Mouse (Mus musculus): Measurements from ENCODE around the gene Tbc1d4. TPM values are rescaled to one million over a fixed set of nuclear protein-coding genes. Genes with fewer than 3 reads are reported as not detected.
A peak's percentile ranks its signal among the peaks of the same experiment; 100 is the strongest.

Tbc1d4 gene
- total and polyA plus RNA-seq, 3 experiments = 20.6 to 72.9 (median 71.0) TPM

DNA sequence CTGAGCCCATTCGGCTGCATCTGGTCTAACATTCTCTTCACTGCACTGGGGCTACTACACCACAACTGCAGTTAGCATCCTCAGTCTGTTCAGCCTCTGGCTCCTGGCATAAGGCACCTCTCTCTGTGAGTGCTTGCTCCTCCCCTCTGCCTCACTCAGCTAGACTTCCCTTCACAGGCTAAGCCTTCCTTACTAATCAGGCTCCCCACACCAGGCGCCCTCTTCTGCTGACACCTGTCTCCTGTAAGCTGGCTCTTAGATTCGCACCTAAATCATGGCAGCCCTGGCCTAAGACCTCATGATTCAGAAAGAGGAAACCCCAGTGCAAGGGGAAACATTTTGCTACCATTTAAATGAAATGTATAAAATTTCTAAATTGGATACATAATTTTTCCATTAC lies 122.4 kb downstream of the Tbc1d4 start:
- no peaks in the 10 kb centered on the region for H3K27me3 ChIP-seq (replicated peaks)
- dilution Hi-C loops (cut with MboI; ENCODE audit: extremely low pct_ligation_motif_present, extremely low pct_unique_long_range_greater_than_20kb, low sequenced_read_pairs) (no loop called here), in situ Hi-C loops (cut with MboI; ENCODE audit: low pct_ligation_motif_present, low pct_unique_long_range_greater_than_20kb, low sequenced_read_pairs) (no loop called here)
- TF ChIP-seq CTCF (conservative IDR thresholded peaks at IDR 0.05 in 1 of 2, IDR thresholded peaks at IDR 0.05 in 1 of 2; ENCODE audit: low read depth in 2 of 2, low read length in 2 of 2) = 0 out of 4 replicates have a peak, but pooled peaks of 1 of the 2 experiments have one; percentile 4
- no peak for TF ChIP-seq MXI1 (IDR thresholded peaks at IDR 0.05; ENCODE audit: low read depth, low read length)
- H3K9ac ChIP-seq (ENCODE audit: insufficient read depth, low read depth) = no peak overlapping the region
- no peak overlapping the region for H3K27ac ChIP-seq (ENCODE audit: insufficient read depth, low read depth)
- H3K79me2 ChIP-seq (replicated peaks; ENCODE audit: control insufficient read depth, extremely low read depth, insufficient read depth, poor library complexity, severe bottlenecking) = no peaks in the 10 kb centered on the region
- H3K4me1 ChIP-seq (ENCODE audit: control insufficient read depth in 1 of 2, insufficient read depth in 2 of 2) = peaks cover 14 to 82% of the 10 kb centered on the region in 2 experiments
- H3K4me3 ChIP-seq (replicated peaks in 1 of 3; ENCODE audit: low read depth in 2 of 3, low read length in 2 of 3, poor library complexity in 1 of 3) = no peak overlapping the region
- no peaks in the 10 kb centered on the region for H3K9me3 ChIP-seq (replicated peaks; ENCODE audit: low read length)
- peaks cover 0 to 78% of the 10 kb centered on the region in 2 experiments for H3K36me3 ChIP-seq (replicated peaks in 1 of 2; ENCODE audit: control insufficient read depth in 1 of 2, insufficient read depth in 1 of 2, low read length in 1 of 2)
- DNase-seq (ENCODE audit: extremely low read depth) = no peak
- H3K4me2 ChIP-seq (ENCODE audit: insufficient read depth, low read depth, poor library complexity, severe bottlenecking) = no peak overlapping the region

DNA sequence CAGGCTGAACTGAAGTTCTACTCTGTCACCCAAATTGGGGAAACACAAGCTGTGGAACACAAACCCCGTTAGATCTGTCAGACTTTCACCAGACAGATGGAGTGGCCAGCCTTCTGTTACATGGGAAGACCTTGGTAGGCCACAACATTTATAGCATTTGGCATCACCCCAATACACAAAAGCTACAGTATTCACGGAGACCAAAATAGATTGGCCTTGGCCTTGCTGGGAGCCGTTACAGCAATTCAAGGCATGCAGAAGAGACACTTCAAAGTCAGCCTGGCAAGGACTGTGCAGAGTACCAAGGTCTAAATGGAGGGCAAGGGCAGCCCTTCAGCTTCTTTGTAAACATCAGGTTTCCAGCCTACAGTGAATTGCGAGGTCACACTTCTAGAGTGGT lies 125.8 kb downstream of the Tbc1d4 start:
- Histone ChIP-seq H3K9me3 (replicated peaks; ENCODE audit: low read length) (peaks cover 2% of the 10 kb centered on the region), H3K9ac (ENCODE audit: insufficient read depth, low read depth) (no peak overlapping the region), H3K4me3 (replicated peaks in 1 of 3; ENCODE audit: low read depth in 2 of 3, low read length in 2 of 3, poor library complexity in 1 of 3) (no peak overlapping the region), H3K27me3 (replicated peaks) (no peaks in the 10 kb centered on the region), H3K27ac (ENCODE audit: insufficient read depth, low read depth) (no peak overlapping the region), H3K4me1 (ENCODE audit: control insufficient read depth in 1 of 2, insufficient read depth in 2 of 2) (peaks cover 20 to 94% of the 10 kb centered on the region in 2 experiments), H3K79me2 (replicated peaks; ENCODE audit: control insufficient read depth, extremely low read depth, insufficient read depth, poor library complexity, severe bottlenecking) (no peaks in the 10 kb centered on the region), H3K4me2 (ENCODE audit: insufficient read depth, low read depth, poor library complexity, severe bottlenecking) (no peak overlapping the region), H3K36me3 (replicated peaks in 1 of 2; ENCODE audit: control insufficient read depth in 1 of 2, insufficient read depth in 1 of 2, low read length in 1 of 2) (peaks cover 0 to 66% of the 10 kb centered on the region in 2 experiments)
- dilution Hi-C loops (cut with MboI; ENCODE audit: extremely low pct_ligation_motif_present, extremely low pct_unique_long_range_greater_than_20kb, low sequenced_read_pairs) (no loop called here), in situ Hi-C loops (cut with MboI; ENCODE audit: low pct_ligation_motif_present, low pct_unique_long_range_greater_than_20kb, low sequenced_read_pairs) (no loop called here)
- TF ChIP-seq EP300 (IDR thresholded peaks at IDR 0.05; ENCODE audit: low read length) = no peak
- TF ChIP-seq USF1 (IDR thresholded peaks at IDR 0.05; ENCODE audit: low read depth, low read length) = no peak
- no peak for TF ChIP-seq MXI1 (IDR thresholded peaks at IDR 0.05; ENCODE audit: low read depth, low read length)
- TF ChIP-seq SMC3 (IDR thresholded peaks at IDR 0.05; ENCODE audit: low read depth, low read length) = no peak
- no peak for TF ChIP-seq ZC3H11A (IDR thresholded peaks at IDR 0.05; ENCODE audit: low read depth, low read length)
- no peak for TF ChIP-seq IRF4 (IDR thresholded peaks at IDR 0.05; ENCODE audit: low read depth, low read length)
- no peak for TF ChIP-seq SIN3A (IDR thresholded peaks at IDR 0.05; ENCODE audit: low read length)
- TF ChIP-seq MAZ (IDR thresholded peaks at IDR 0.05; ENCODE audit: low read depth, low read length) = no peak
- TF ChIP-seq CTCF (conservative IDR thresholded peaks at IDR 0.05 in 1 of 2, IDR thresholded peaks at IDR 0.05 in 1 of 2; ENCODE audit: low read depth in 2 of 2, low read length in 2 of 2) = no peak
- no peak for DNase-seq (ENCODE audit: extremely low read depth)

DNA sequence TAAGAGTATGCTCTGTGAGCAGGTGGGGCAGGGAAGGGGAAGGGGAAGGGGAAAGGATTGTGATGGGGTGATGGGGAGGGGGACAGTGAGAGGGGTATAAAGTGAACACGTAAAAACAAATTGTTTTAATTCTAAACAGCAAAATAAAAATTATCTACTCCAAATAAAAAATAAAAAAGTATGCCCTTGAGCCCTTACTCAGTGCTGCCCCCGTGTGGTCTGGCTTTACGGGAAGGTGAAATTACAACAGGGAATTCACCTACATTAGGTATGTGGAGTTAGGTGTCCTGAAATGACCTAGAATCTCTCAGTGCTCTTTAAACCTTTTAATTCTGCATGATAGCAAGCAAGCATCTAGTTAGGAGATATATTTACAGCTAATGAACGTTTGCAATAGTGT lies 126.7 kb downstream of the Tbc1d4 start:
- Histone ChIP-seq H3K4me2 (ENCODE audit: insufficient read depth, low read depth, poor library complexity, severe bottlenecking) (no peak overlapping the region), H3K9ac (ENCODE audit: insufficient read depth, low read depth) (no peak overlapping the region), H3K36me3 (replicated peaks in 1 of 2; ENCODE audit: control insufficient read depth in 1 of 2, insufficient read depth in 1 of 2, low read length in 1 of 2) (peaks cover 3 to 66% of the 10 kb centered on the region in 2 experiments), H3K27me3 (replicated peaks) (no peaks in the 10 kb centered on the region), H3K9me3 (replicated peaks; ENCODE audit: low read length) (peaks cover 2% of the 10 kb centered on the region), H3K4me3 (replicated peaks in 1 of 3; ENCODE audit: low read depth in 2 of 3, low read length in 2 of 3, poor library complexity in 1 of 3) (no peak overlapping the region), H3K4me1 (ENCODE audit: control insufficient read depth in 1 of 2, insufficient read depth in 2 of 2) (peaks cover 20 to 95% of the 10 kb centered on the region in 2 experiments), H3K79me2 (replicated peaks; ENCODE audit: control insufficient read depth, extremely low read depth, insufficient read depth, poor library complexity, severe bottlenecking) (no peaks in the 10 kb centered on the region), H3K27ac (ENCODE audit: insufficient read depth, low read depth) (no peak overlapping the region)
- dilution Hi-C loops (cut with MboI; ENCODE audit: extremely low pct_ligation_motif_present, extremely low pct_unique_long_range_greater_than_20kb, low sequenced_read_pairs) = no loop called here
- in situ Hi-C loops (cut with MboI; ENCODE audit: low pct_ligation_motif_present, low pct_unique_long_range_greater_than_20kb, low sequenced_read_pairs) = no loop called here
- TF ChIP-seq KAT2A (IDR thresholded peaks at IDR 0.05; ENCODE audit: insufficient replicate concordance, low read length) = no peak
- no peak for TF ChIP-seq USF2 (conservative IDR thresholded peaks at IDR 0.05; ENCODE audit: low read depth, low read length)
- no peak for TF ChIP-seq ZKSCAN1 (IDR thresholded peaks at IDR 0.05; ENCODE audit: borderline replicate concordance, low read depth, low read length)
- TF ChIP-seq CTCF (conservative IDR thresholded peaks at IDR 0.05 in 1 of 2, IDR thresholded peaks at IDR 0.05 in 1 of 2; ENCODE audit: low read depth in 2 of 2, low read length in 2 of 2) = peak; percentile 77 to 91
- TF ChIP-seq MAZ (IDR thresholded peaks at IDR 0.05; ENCODE audit: low read depth, low read length) = no peak
- TF ChIP-seq ZNF384 (IDR thresholded peaks at IDR 0.05; ENCODE audit: low read depth, low read length) = peak; percentile 57; the same call in 1 of the 2 replicates
- TF ChIP-seq GABPA (IDR thresholded peaks at IDR 0.05; ENCODE audit: insufficient replicate concordance, low read depth, low read length) = no peak
- TF ChIP-seq MEF2A (IDR thresholded peaks at IDR 0.05; ENCODE audit: borderline replicate concordance, low read depth, low read length) = no peak
- no peak for TF ChIP-seq ZMIZ1 (IDR thresholded peaks at IDR 0.05; ENCODE audit: low read depth, low read length)
- TF ChIP-seq ETS1 (conservative IDR thresholded peaks at IDR 0.05; ENCODE audit: low read depth, low read length) = no peak
- TF ChIP-seq MYC (IDR thresholded peaks at IDR 0.05; ENCODE audit: low read depth, low read length) = no peak
- no peak for TF ChIP-seq POLR2A (IDR thresholded peaks at IDR 0.05; ENCODE audit: low read depth, low read length)
- TF ChIP-seq RAD21 (IDR thresholded peaks at IDR 0.05; ENCODE audit: low read depth, low read length) = peak; percentile 26
- TF ChIP-seq CHD2 (IDR thresholded peaks at IDR 0.05; ENCODE audit: low read length) = no peak
- TF ChIP-seq UBTF (IDR thresholded peaks at IDR 0.05; ENCODE audit: low read depth, low read length) = no peak
- peak; percentile 60 for TF ChIP-seq SMC3 (IDR thresholded peaks at IDR 0.05; ENCODE audit: low read depth, low read length)
- DNase-seq (ENCODE audit: extremely low read depth) = no peak

Measured in CH12.LX (cell line).